ENCODE assay signal across 24 mouse cellular contexts in the genomic region with DNA sequence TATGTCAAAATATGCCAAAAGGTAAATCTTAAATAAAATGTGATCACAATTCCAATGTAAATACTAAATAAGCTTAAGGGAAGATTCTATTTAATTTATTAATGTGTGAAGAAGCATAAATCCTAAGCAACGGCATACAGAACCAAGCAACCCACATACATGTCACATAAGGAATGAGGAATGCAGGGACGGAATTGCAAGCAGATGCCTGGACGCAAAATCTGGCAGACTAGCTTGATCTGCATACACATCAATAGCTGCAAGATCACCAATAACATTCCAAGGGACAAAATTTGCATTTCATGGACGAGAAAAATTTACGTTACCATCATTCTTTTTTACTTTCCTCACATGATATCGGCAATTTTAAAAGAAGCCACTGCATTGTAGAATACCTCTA. TPM values are rescaled to one million over a fixed set of nuclear protein-coding genes. Genes with fewer than 3 reads are reported as not detected.
DNase-seq lines count a peak whose midpoint lies in the region; ATAC-seq and TF ChIP-seq lines count a peak whose summit lies in the region.
"Had no signal": no experiment of that assay in that cellular context is flagged by ENCODE, and none has a peak within 500 bp of the region (broad histone marks: within the 10 kb centered on the region; RNA-seq: fewer than 3 reads in every experiment).

No protein-coding gene starts in this region.

- no peaks in the 10 kb centered on the region for H3K9me3 ChIP-seq in forebrain, postnatal 0 days (ENCODE audit: low read length)
- no peaks in the 10 kb centered on the region for H3K9me3 ChIP-seq in forebrain, embryonic 13.5 days (replicated peaks)
- H3K9me3 ChIP-seq: embryonic facial prominence, embryonic 13.5 days had no signal

- no peak overlapping the region for H3K4me3 ChIP-seq in forebrain, postnatal 0 days (ENCODE audit: low read depth, low read length)
- H3K4me3 ChIP-seq in forebrain, embryonic 13.5 days = no peak overlapping the region
- H3K4me3 ChIP-seq: embryonic facial prominence, embryonic 13.5 days had no signal

- DNase-seq in forebrain, postnatal 0 days = no peak
- peak; percentile 32 for DNase-seq in brain, embryonic 14.5 days (ENCODE audit: low read depth)
- DNase-seq in mesoderm, embryonic 11.5 days (ENCODE audit: low read depth, low spot score) = peak; percentile 11
- no peak for DNase-seq in adrenal gland, adult 18-20 months (ENCODE audit: low spot score in 2 of 2)
- DNase-seq: adrenal gland, adult 2 months; adrenal gland, postnatal 10 days; adrenal gland, postnatal 25 days; cerebellum, adult 11-12 months; cerebellum, adult 2 months; cerebellum, adult 9-10 months; cerebellum, postnatal 10 days; cerebellum, postnatal 25 days had no signal

- TF ChIP-seq CTCF in forebrain, postnatal 0 days (IDR thresholded peaks at IDR 0.05; ENCODE audit: low read depth) = no peak
- TF ChIP-seq CTCF in brain, embryonic 14.5 days (IDR thresholded peaks at IDR 0.05; ENCODE audit: borderline replicate concordance, extremely low read depth, insufficient read depth, insufficient read length) = no peak

- no peak overlapping the region for H3K9ac ChIP-seq in forebrain, postnatal 0 days
- H3K9ac ChIP-seq in forebrain, embryonic 13.5 days = no peak overlapping the region
- H3K9ac ChIP-seq: embryonic facial prominence, embryonic 13.5 days had no signal

- no peaks in the 10 kb centered on the region for H3K4me1 ChIP-seq in forebrain, postnatal 0 days (ENCODE audit: insufficient read depth)
- H3K4me1 ChIP-seq in forebrain, embryonic 13.5 days = no peaks in the 10 kb centered on the region
- H3K4me1 ChIP-seq: embryonic facial prominence, embryonic 13.5 days had no signal

- H3K27me3 ChIP-seq in forebrain, postnatal 0 days (ENCODE audit: insufficient read depth, low read length) = no peaks in the 10 kb centered on the region
- no peaks in the 10 kb centered on the region for H3K27me3 ChIP-seq in forebrain, embryonic 13.5 days
- H3K27me3 ChIP-seq: embryonic facial prominence, embryonic 13.5 days; Patski had no signal

- H3K4me2 ChIP-seq in forebrain, postnatal 0 days (ENCODE audit: low read depth) = no peak overlapping the region
- H3K4me2 ChIP-seq in forebrain, embryonic 13.5 days = no peak overlapping the region
- H3K4me2 ChIP-seq: embryonic facial prominence, embryonic 13.5 days had no signal

- ATAC-seq in forebrain, postnatal 0 days = peak; percentile 56
- no peak for ATAC-seq in forebrain, embryonic 13.5 days
- ATAC-seq: activated CD4-positive, CD25-positive, alpha-beta regulatory T cell, adult 4 months; forebrain, embryonic 14.5 days; forebrain, embryonic 16.5 days; Patski had no signal

- 65% methylated on average over 6 of the region's 6 CpGs for WGBS in forebrain, postnatal 0 days
- 90% methylated on average over 6 of the region's 6 CpGs for WGBS in forebrain, embryonic 13.5 days

- H3K36me3 ChIP-seq in forebrain, postnatal 0 days (ENCODE audit: insufficient read depth) = no peaks in the 10 kb centered on the region
- no peaks in the 10 kb centered on the region for H3K36me3 ChIP-seq in forebrain, embryonic 13.5 days (ENCODE audit: poor library complexity, severe bottlenecking)
- H3K36me3 ChIP-seq: embryonic facial prominence, embryonic 13.5 days had no signal

- no peak for TF ChIP-seq POLR2A in brain, embryonic 14.5 days (IDR thresholded peaks at IDR 0.05; ENCODE audit: borderline replicate concordance, extremely low read depth, insufficient read depth, insufficient read length, poor library complexity, severe bottlenecking)

- H3K27ac ChIP-seq in forebrain, postnatal 0 days (ENCODE audit: low read depth, low read length) = no peak overlapping the region
- H3K27ac ChIP-seq in forebrain, embryonic 13.5 days = no peak overlapping the region
- H3K27ac ChIP-seq: embryonic facial prominence, embryonic 13.5 days had no signal

RNA-seq across cellular contexts. Expression of gene Zfp42, which starts 51.1 kb away (rescaled TPM):
- not detected in 2 replicates for total RNA-seq in forebrain, postnatal 0 days (2014; rRNA removed)
- not detected in 2 replicates for polyA plus RNA-seq in forebrain, postnatal 0 days (2015; fragmentation: Nextera tagmentation; extraction: Ambion mirVana)
- not detected in 2 replicates for polyA plus RNA-seq in forebrain, embryonic 13.5 days (2015; fragmentation: Nextera tagmentation; extraction: Ambion mirVana)
- not detected in 2 replicates for polyA plus RNA-seq in brain, embryonic 14.5 days (2012; rRNA removed)
- not detected for total RNA-seq in adrenal gland, adult 18-20 months (2021)
- total RNA-seq: adrenal gland, adult 2 months; adrenal gland, postnatal 10 days; adrenal gland, postnatal 25 days; adrenal gland, postnatal 4 days; MEL had no signal
- polyA plus RNA-seq: activated CD4-positive, CD25-positive, alpha-beta regulatory T cell, adult 4 months; adrenal gland, adult 2 months; C2C12; cerebellum, adult 2 months; cortical plate, adult 2 months; embryonic facial prominence, embryonic 11.5 days; embryonic facial prominence, embryonic 13.5 days; forebrain, embryonic 11.5 days; forebrain, embryonic 14.5 days; forebrain, embryonic 16.5 days had no signal

Comparison
In these comparisons a context has a peak if more than half of its experiments do, and no peak if none do; other contexts are left out.
1. DNase-seq: peak in brain, embryonic 14.5 days (single experiment) and mesoderm, embryonic 11.5 days (single experiment); none in forebrain, postnatal 0 days (single experiment) and adrenal gland, adult 18-20 months (0 of 2).